Mouse (Mus musculus) retina, postnatal 1 day (tissue): Measurements from ENCODE around the gene Itga1.
A peak's percentile ranks its signal among the peaks of the same experiment; 100 is the strongest.

ENCODE experiments used
- DNase-seq: peaks from one replicate; pipeline ENCODE4 v3.0.0-alpha.2; 2012

The Itga1 gene

GRCm38 (mm10) chr13:115101355-115102191, at the start of gene Itga1, which contains the start of gene Gm49395:
Itga1 (minus strand) TSS chr13:115101964.
Gm49395 (minus strand) TSS chr13:115101921.
- DNase-seq, result peak; percentile 67

- no peak for DNase-seq
Measured at GRCm38 (mm10) chr13:115150602-115151001, 48.8 kb upstream of the Itga1 start.

- no peak for DNase-seq
Measured at GRCm38 (mm10) chr13:115149849-115150248, 48.1 kb upstream of the Itga1 start.

DNA sequence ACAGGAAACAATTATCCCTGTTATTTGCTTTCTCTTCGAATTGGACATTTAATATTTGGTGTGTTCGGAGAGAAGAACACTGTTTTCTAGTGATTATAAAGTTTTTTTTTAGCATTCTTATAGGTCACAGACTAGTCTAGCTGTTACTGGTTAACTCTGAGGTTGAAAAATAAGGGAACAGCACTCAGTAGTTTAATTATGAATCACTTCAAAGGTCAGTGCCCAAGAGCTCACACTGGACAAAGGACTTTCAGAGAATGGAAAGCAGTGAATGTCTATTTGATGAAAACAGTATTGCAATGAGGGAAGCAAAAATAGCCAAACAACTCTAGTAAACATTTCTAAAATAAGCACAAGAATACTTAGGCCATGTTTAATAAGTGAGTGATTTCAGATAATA, 41.8 kb upstream of the Itga1 start:
- no peak for DNase-seq

- DNase-seq, result no peak
Measured at GRCm38 (mm10) chr13:115142066-115142465, 40.3 kb upstream of the Itga1 start.

DNA sequence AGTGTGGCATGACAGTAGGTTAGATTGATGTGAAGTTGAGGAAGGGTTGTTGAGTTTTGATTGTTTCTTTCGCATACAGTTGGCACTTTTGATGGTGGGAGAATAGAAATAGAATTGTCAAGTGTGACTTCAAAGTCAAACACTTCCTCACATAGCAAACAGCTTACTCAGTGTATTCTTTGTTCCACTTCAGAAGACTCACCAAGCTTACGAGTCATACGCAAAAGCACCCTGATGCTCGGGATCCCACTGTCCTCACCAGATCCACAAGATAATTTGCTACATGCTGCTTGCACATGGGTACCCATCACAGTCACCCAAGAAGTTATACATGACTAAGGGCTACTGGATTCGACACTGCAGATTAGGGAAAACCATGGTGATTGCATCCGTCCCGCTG, 36.7 kb upstream of the Itga1 start:
- DNase-seq, result no peak

DNA sequence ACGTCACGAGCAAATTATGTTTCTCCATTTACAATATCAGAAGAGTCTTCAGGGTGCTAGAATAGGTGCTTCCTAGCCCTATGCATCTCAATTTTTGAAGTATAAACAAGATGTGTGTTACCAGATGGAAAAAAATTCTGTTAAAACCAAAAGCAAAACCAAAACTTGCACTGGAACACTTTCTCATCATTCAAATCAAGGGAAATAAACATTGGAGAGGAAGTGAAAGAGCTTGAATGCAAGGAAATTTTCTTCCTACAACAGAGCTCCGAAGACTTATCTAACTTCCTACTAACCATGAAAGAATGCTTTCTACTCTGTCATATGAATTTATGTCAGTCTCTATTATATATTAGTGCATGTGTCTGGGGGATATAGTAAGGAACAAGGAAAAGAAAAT, 35.0 kb upstream of the Itga1 start:
- no peak for DNase-seq

DNA sequence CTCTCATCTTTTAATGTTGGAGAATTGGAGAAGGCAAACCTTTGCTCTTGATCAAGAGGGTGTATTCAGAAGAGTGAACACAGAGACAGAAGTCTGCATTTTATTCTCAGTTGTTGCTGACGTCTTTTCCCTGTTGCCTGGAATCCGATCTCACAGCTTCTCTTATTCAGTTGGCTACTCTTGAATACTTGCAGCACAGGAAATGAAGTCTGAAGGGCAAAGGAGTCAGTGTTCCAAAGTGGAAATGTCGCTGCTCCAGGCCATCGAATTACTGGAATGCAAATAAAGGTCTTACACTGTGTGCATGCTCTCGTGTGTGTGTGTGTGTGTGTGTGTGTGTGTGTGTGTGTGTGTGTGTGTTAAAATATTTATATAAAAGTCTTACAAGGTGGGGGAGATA, 30.7 kb upstream of the Itga1 start:
- DNase-seq, result peak; percentile 2

DNA sequence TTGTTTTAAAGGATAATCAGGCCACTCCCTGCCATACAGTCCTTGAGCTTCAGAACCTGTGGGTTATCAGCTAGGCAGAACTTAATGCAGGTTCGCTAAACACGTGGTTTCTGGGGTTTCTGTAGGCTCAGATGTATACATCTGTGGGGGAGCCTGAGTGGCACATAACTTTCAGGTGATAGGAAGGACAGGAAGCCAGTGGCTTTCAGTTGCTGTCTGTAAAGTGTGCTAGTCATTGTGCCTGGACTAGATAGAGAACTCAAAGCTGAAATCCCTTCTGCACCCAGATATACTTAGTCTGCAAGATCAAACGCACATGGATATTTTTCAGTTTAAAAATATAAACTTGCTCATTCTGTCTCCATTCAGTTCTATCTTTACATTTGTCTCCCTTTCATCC, 29.6 kb upstream of the Itga1 start:
- no peak for DNase-seq

GRCm38 (mm10) chr13:115130035-115130434, 28.3 kb upstream of the Itga1 start:
- no peak for DNase-seq

GRCm38 (mm10) chr13:115127826-115128225, 26.1 kb upstream of the Itga1 start:
- no peak for DNase-seq

GRCm38 (mm10) chr13:115126534-115126933, 24.8 kb upstream of the Itga1 start:
- DNase-seq, result no peak

- DNase-seq, result no peak
Measured at GRCm38 (mm10) chr13:115125130-115125529, 23.4 kb upstream of the Itga1 start.

GRCm38 (mm10) chr13:115124521-115124920, 22.8 kb upstream of the Itga1 start:
- no peak for DNase-seq

GRCm38 (mm10) chr13:115118756-115119155, 17.0 kb upstream of the Itga1 start:
- DNase-seq, result no peak

DNA sequence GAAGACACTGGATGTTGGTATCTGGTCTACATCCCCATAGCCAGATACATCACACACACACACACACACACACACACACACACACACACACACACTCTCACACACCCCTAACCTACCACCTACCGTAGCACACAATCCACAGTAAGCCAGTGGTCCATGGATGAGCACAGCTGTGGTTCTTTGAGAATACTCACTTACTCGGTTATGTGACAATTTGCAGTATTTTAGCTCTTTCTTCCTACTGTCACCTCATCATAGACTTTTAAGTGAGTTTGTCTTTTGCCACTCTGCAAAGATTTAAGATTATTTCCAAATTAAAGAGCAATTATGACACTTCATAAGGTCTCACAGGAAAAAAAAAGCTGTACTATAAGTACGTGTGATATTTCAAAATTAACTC, 16.4 kb upstream of the Itga1 start:
- DNase-seq, result no peak

DNA sequence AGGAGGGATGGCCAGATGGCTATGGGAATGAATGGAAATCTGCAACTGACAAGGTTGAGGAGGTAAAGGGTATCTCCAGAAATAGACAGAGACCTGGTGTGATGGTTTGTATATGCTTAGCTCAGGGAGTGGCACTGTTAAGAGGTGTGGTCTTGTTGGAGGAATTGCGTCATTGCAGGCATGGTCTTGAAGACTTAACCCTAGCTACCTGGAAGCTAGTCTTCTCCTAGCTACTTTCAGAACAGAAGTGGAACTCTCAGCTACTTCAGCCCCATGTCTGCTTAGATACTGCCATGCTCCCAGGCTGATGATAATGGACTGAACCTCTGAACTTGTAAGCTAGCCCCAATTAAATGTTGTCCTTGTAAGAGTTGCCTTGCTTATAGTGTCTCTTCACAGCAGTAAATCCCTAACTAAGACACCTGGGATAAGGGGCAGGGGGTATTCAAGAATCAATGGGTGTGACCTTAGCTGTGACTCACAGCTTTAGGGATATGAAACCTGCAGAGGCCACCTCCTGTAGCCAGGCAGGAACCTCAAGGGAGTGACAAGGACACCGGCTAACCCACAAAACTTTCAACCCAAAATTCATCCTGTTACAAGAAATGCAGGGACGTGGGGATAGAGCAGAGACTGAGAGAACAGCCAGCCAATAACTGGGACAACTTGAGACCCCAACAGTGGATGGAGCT, 15.3 kb upstream of the Itga1 start:
- DNase-seq, result no peak

DNA sequence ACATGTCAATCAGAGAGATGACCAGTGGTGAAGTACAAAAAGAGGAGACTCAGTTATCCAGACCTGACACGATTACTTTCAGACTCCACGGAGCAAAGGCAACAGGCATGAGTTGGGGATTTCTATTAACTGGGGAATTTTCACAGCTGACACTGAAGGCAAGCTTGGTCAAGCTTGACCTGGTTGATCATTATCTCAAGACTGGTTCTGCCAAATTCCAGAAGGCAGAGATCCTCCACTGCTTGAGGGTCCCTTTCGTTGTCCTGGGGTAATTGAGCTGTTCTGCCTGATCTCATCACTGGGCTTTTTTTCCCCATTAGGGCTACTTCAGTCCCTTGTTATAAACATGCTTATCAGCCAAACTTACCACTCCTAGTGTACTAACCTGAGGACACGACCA, 7.9 kb upstream of the Itga1 start:
- no peak for DNase-seq

DNA sequence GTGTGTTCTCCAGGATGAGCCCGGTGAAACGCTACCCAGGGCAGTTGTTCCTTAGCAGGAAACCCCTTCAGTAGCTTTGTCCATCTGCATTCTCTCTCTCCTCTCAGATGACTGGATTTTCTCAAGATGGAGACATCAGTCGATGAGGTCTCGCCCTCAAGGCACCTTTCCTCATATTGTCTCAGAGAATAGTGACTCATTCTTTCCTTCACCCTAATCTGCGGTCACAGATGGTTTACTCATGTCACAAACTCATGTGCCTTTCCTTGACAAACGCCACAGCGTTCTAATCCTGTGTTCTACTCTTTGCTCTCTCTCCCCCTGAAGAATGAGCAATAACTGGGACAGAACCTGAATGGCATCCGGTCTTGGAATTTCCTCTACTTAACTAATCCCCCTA, 5.7 kb upstream of the Itga1 start:
- no peak for DNase-seq

DNA sequence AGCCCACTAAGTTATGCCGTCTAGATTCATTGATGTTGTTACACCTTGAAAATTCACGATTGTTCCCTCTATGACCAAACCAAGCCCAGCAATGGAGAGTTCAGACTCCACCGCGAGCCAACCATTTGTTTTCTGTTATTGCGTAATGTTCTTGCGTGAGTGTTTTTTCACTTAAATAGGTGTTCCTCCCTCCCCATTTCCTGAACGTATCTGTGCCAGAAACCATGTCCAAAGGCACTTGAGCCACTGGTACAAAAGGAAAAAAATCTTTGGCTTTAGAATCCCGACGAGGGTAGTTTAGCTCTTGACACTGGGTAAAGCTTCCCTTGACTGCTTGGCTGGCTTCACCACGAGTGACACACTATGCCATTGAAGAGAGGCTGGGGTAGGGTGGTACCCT, 4.4 kb upstream of the Itga1 start:
- no peak for DNase-seq

DNA sequence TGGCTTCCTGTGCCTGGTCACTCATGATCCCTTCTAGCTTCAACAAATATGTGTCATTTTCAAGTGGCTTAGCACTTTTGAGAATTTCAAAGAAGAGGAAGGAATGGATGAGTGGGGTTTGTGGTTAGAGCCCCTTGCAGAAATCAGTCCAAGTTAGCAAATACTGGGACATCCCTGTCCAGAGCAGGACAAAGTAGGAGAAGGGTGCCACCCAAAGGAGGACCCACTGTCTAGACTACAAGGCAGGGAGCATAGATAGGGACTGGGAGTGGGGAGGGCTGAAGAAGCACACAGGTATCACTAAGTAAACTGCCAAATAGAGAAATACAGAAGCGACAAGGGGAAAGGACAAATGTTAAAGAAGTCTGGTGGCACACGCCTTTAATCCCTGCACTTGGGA, 990 bp upstream of the Itga1 start:
- DNase-seq, result no peak

DNA sequence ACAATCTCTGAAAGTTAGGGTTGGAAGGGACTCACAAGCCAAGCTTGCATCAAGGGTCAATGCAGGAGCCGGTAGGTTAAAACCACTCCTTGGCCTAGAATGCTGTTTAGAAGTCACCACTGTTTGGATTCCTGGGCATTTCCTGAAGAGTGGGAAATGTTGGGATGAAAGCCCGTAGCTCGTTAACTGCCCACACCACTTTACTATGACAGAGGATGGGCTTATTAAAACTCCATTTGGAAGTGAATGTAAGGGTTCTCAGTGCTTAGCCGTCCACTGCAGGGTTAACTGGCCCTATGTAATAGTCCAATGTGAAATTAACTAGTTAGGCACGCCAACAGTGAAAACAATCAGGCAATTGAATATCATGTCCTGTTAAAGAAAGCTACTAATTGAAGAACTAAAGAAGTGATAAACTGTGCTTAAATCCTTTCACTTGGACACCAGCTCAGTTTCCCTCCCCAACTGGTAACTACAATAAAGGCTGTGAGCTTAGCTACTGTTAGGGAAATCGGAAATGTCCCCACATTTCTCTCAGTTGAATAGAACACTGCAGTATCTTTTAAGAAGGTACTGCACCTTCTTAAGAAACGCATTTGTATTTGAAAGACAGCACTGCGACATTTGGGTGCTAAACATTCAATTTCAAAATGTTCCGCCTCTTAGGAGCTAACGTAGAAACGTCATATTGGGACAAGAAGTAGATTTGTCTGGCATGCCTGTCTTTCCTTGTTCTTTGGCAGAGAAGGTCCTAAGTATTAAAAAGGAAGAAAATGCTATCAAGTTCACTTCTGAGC, 1.2 kb downstream of the Itga1 start:
- DNase-seq, result no peak

GRCm38 (mm10) chr13:115099381-115099780, 2.4 kb downstream of the Itga1 start:
- no peak for DNase-seq

- no peak for DNase-seq
Measured at GRCm38 (mm10) chr13:115098227-115098626, 3.5 kb downstream of the Itga1 start.
